Comparison of ENCODE assay signal across 18 mouse cellular contexts in genomic region chr8:92286841-92287811, GRCm38 (mm10).
DNase-seq lines count a peak whose midpoint lies in the region; ATAC-seq lines count a peak whose summit lies in the region.
"Had no signal": no experiment of that assay in that cellular context is flagged by ENCODE, and none has a peak within 500 bp of the region (broad histone marks: within the 10 kb centered on the region; RNA-seq: fewer than 3 reads in every experiment).

No protein-coding gene starts in this region.

- no peaks in the 10 kb centered on the region for H3K9me3 ChIP-seq in neural tube, embryonic 15.5 days (replicated peaks)
- H3K9me3 ChIP-seq in limb, embryonic 10.5 days (replicated peaks): no peaks in the 10 kb centered on the region
- H3K9me3 ChIP-seq in forebrain, embryonic 11.5 days (ENCODE audit: control insufficient read depth, low read length): no peaks in the 10 kb centered on the region
- H3K9me3 ChIP-seq: liver, embryonic 15.5 days had no signal

- no peak overlapping the region for H3K9ac ChIP-seq in neural tube, embryonic 15.5 days (replicated peaks)
- no peak overlapping the region for H3K9ac ChIP-seq in forebrain, embryonic 11.5 days (ENCODE audit: low read length)
- H3K9ac ChIP-seq: liver, embryonic 15.5 days had no signal

- H3K4me3 ChIP-seq in neural tube, embryonic 15.5 days (replicated peaks): no peak overlapping the region
- peak overlapping the region; percentile 19; the same call in 1 of the 2 replicates for H3K4me3 ChIP-seq in limb, embryonic 10.5 days
- no peak overlapping the region for H3K4me3 ChIP-seq in forebrain, embryonic 11.5 days (ENCODE audit: low read depth, low read length)
- H3K4me3 ChIP-seq: liver, embryonic 15.5 days had no signal

- H3K27me3 ChIP-seq in neural tube, embryonic 15.5 days (replicated peaks): peaks cover 11% of the 10 kb centered on the region; the same call in 1 of the 2 replicates
- peaks cover 70% of the 10 kb centered on the region for H3K27me3 ChIP-seq in limb, embryonic 10.5 days (ENCODE audit: low read depth, poor library complexity, severe bottlenecking)
- no peaks in the 10 kb centered on the region for H3K27me3 ChIP-seq in forebrain, embryonic 11.5 days (ENCODE audit: control insufficient read depth, insufficient read depth, low read length)
- H3K27me3 ChIP-seq: liver, embryonic 15.5 days had no signal

- H3K36me3 ChIP-seq in neural tube, embryonic 15.5 days: no peaks in the 10 kb centered on the region
- H3K36me3 ChIP-seq in limb, embryonic 10.5 days: no peaks in the 10 kb centered on the region
- no peaks in the 10 kb centered on the region for H3K36me3 ChIP-seq in forebrain, embryonic 11.5 days (ENCODE audit: control insufficient read depth, insufficient read depth, low read length)
- H3K36me3 ChIP-seq: liver, embryonic 15.5 days had no signal

- H3K4me1 ChIP-seq in neural tube, embryonic 15.5 days: peaks cover 10% of the 10 kb centered on the region
- peaks cover 44% of the 10 kb centered on the region for H3K4me1 ChIP-seq in limb, embryonic 10.5 days
- no peaks in the 10 kb centered on the region for H3K4me1 ChIP-seq in forebrain, embryonic 11.5 days (replicated peaks; ENCODE audit: control insufficient read depth, insufficient read depth, low read length)
- H3K4me1 ChIP-seq: liver, embryonic 15.5 days had no signal

- DNase-seq in heart, adult 11 months: peak; percentile 84
- no peak for DNase-seq in heart, postnatal 14 days
- peak; percentile 26 for DNase-seq in neural tube, embryonic 10.5 days (ENCODE audit: extremely low spot score, low spot score)
- peak; percentile 66 for DNase-seq in limb, embryonic 10.5 days (ENCODE audit: low spot score)
- no peak for DNase-seq in spleen, adult 18-20 months
- DNase-seq in adrenal gland, adult (ENCODE audit: inconsistent age in 2 of 2, low spot score in 1 of 2): no peak
- DNase-seq in forebrain, embryonic 11.5 days (ENCODE audit: low spot score): no peak
- DNase-seq: adrenal gland, adult 8-10 months; cerebellum, adult 18-20 months; gastrocnemius, postnatal 25 days; kidney, adult 18-20 months; retina, postnatal 1 day; right cerebral cortex, postnatal 4 days; thymus, postnatal 4 days had no signal

- no peak overlapping the region for H3K27ac ChIP-seq in neural tube, embryonic 15.5 days (replicated peaks)
- H3K27ac ChIP-seq in limb, embryonic 10.5 days: 0 out of 2 replicates have a peak overlapping the region, but pooled peaks have one; percentile 30
- H3K27ac ChIP-seq in forebrain, embryonic 11.5 days (ENCODE audit: low read depth, low read length): no peak overlapping the region
- H3K27ac ChIP-seq: hindbrain, postnatal 0 days; liver, embryonic 15.5 days had no signal

- intact Hi-C loops in heart, postnatal 14 days (cut with DNase I): no loop called here

- no peak overlapping the region for H3K4me2 ChIP-seq in neural tube, embryonic 15.5 days
- no peak overlapping the region for H3K4me2 ChIP-seq in forebrain, embryonic 11.5 days (ENCODE audit: low read depth, low read length, severe bottlenecking)
- H3K4me2 ChIP-seq: liver, embryonic 15.5 days had no signal

- WGBS in neural tube, embryonic 15.5 days: 38% methylated on average over 26 of the region's 26 CpGs
- 25% methylated on average over 26 of the region's 26 CpGs for WGBS in limb, embryonic 10.5 days
- WGBS in forebrain, embryonic 11.5 days: 82% methylated on average over 26 of the region's 26 CpGs

- no peak for ATAC-seq in neural tube, embryonic 15.5 days (ENCODE audit: low FRiP score)
- no peak for ATAC-seq in forebrain, embryonic 11.5 days (replicated peaks; ENCODE audit: low FRiP score)
- ATAC-seq: hindbrain, postnatal 0 days; lung, postnatal 0 days had no signal

Comparison
In these comparisons a context has a peak if more than half of its experiments do, and no peak if none do; other contexts are left out.
1. DNase-seq: peak in heart, adult 11 months (single experiment), neural tube, embryonic 10.5 days (single experiment) and limb, embryonic 10.5 days (single experiment); none in heart, postnatal 14 days (0 of 2), spleen, adult 18-20 months (0 of 2), adrenal gland, adult (0 of 2) and forebrain, embryonic 11.5 days (single experiment).